17 mouse cellular contexts compared by ENCODE assay signal in genomic region chr6:53461056-53461455, GRCm38 (mm10).
"Had no signal": no experiment of that assay in that cellular context is flagged by ENCODE, and none has a peak within 500 bp of the region (broad histone marks: within the 10 kb centered on the region; RNA-seq: fewer than 3 reads in every experiment).

No protein-coding gene starts in this region.

- H3K4me3 ChIP-seq: liver, embryonic 15.5 days; lung, embryonic 15.5 days; megakaryocyte, embryonic 14.5 days; midbrain, embryonic 12.5 days; neural tube, embryonic 12.5 days; stomach, embryonic 15.5 days had no signal

- ATAC-seq: midbrain, embryonic 16.5 days had no signal

- H3K27ac ChIP-seq: liver, embryonic 15.5 days; lung, embryonic 15.5 days; macrophage; midbrain, embryonic 12.5 days; neural tube, embryonic 12.5 days; stomach, embryonic 15.5 days; stomach, postnatal 0 days had no signal

- H3K4me2 ChIP-seq: liver, embryonic 15.5 days; lung, embryonic 15.5 days; midbrain, embryonic 12.5 days; neural tube, embryonic 12.5 days; stomach, embryonic 15.5 days had no signal

- DNase-seq: liver, postnatal 0 days; lung, adult 2 months; lung, postnatal 14 days; midbrain, embryonic 14.5 days; right cerebral cortex, postnatal 14 days; thymus, adult 2 months; thymus, postnatal 14 days; thymus, postnatal 36 days had no signal

- H3K9me3 ChIP-seq: liver, embryonic 15.5 days; lung, embryonic 15.5 days; megakaryocyte, embryonic 14.5 days; midbrain, embryonic 12.5 days; neural tube, embryonic 12.5 days; stomach, embryonic 15.5 days had no signal

- H3K9ac ChIP-seq: liver, embryonic 15.5 days; liver, postnatal 0 days; lung, embryonic 15.5 days; midbrain, embryonic 12.5 days; neural tube, embryonic 12.5 days; stomach, embryonic 15.5 days had no signal

- H3K4me1 ChIP-seq: liver, embryonic 15.5 days; neural tube, embryonic 12.5 days had no signal

- H3K27me3 ChIP-seq: liver, embryonic 15.5 days; lung, embryonic 15.5 days; midbrain, embryonic 12.5 days; neural tube, embryonic 12.5 days; stomach, embryonic 15.5 days had no signal

- H3K36me3 ChIP-seq: liver, embryonic 15.5 days; lung, embryonic 15.5 days; midbrain, embryonic 12.5 days; neural tube, embryonic 12.5 days; stomach, embryonic 15.5 days had no signal
